Mouse (Mus musculus): ENCODE measurements around the gene Fbln2.

- no peak for TF ChIP-seq GABPA (IDR thresholded peaks at IDR 0.05; ENCODE audit: insufficient replicate concordance, low read depth, low read length)
- TF ChIP-seq ZNF384 (IDR thresholded peaks at IDR 0.05; ENCODE audit: low read depth, low read length): no peak
- no peak for TF ChIP-seq ZMIZ1 (IDR thresholded peaks at IDR 0.05; ENCODE audit: low read depth, low read length)
- no peak for TF ChIP-seq CTCF (conservative IDR thresholded peaks at IDR 0.05 in 1 of 2, IDR thresholded peaks at IDR 0.05 in 1 of 2; ENCODE audit: low read depth in 2 of 2, low read length in 2 of 2)
- no peak for TF ChIP-seq CHD1 (IDR thresholded peaks at IDR 0.05; ENCODE audit: low read depth, low read length)
- no peak for TF ChIP-seq TCF12 (IDR thresholded peaks at IDR 0.05; ENCODE audit: low read depth, low read length)
Measured at GRCm38 (mm10) chr6:91265616-91266015, 53.4 kb downstream of the Fbln2 start.

Measured in CH12.LX (cell line).